Mouse (Mus musculus) liver, embryonic 15.5 days (tissue): Measurements from ENCODE around the gene Cpeb2. TPM values are rescaled to one million over a fixed set of nuclear protein-coding genes. Genes with fewer than 3 reads are reported as not detected.

Experiments used
- ATAC-seq: fragments of 200-750 bp; cut with Nextera tagmentation; 2 replicates; pipeline ENCODE4 v1.8.0; 2017; ENCODE audit warnings: moderate number of reproducible peaks, mild to moderate bottlenecking, moderate library complexity; ENCODE audit not compliant: insufficient read depth
- H3K27ac ChIP-seq: fragments of 300-500 bp; sonication (generic); replicated peaks from 2 replicates; pipeline ENCODE4 v1.5.1; 2015; ENCODE audit warnings: mild to moderate bottlenecking, inconsistent platforms
- H3K27me3 ChIP-seq: fragments of 300-500 bp; sonication (generic); 2 replicates; pipeline ENCODE4 v1.6.1; 2015; ENCODE audit warnings: mild to moderate bottlenecking, inconsistent platforms
- H3K36me3 ChIP-seq: fragments of 300-500 bp; sonication (generic); replicated peaks from 2 replicates; pipeline ENCODE4 v1.6.1; 2015; ENCODE audit warnings: moderate library complexity, mild to moderate bottlenecking, inconsistent platforms
- H3K4me1 ChIP-seq: fragments of 300-500 bp; sonication (generic); replicated peaks from 2 replicates; pipeline ENCODE4 v1.6.1; 2015; ENCODE audit warnings: inconsistent platforms
- H3K4me2 ChIP-seq: fragments of 300-500 bp; sonication (generic); 2 replicates; pipeline ENCODE4 v1.6.1; 2015; ENCODE audit warnings: moderate library complexity, mild to moderate bottlenecking, inconsistent platforms
- H3K4me3 ChIP-seq: fragments of 300-500 bp; sonication (generic); replicated peaks from 2 replicates; pipeline ENCODE4 v1.5.1; 2015; ENCODE audit warnings: mild to moderate bottlenecking, inconsistent platforms
- H3K9ac ChIP-seq: fragments of 300-500 bp; sonication (generic); 2 replicates; pipeline ENCODE4 v1.6.1; 2015; ENCODE audit warnings: moderate library complexity, mild to moderate bottlenecking, inconsistent platforms
- H3K9me3 ChIP-seq: fragments of 300-500 bp; sonication (generic); replicated peaks from 2 replicates; pipeline ENCODE4 v1.6.1; 2016; ENCODE audit warnings: inconsistent platforms
- WGBS: fragments of 180-500 bp; shearing (Covaris S2); methylation state at CpG from one replicate; pipeline ENCODE4 v1.1.7; 2015; ENCODE audit warnings: mixed read lengths; ENCODE audit not compliant: insufficient replicate concordance; 5-methylcytosine and 5-hydroxymethylcytosine counted together
- polyA plus RNA-seq: library from polyadenylated mRNA; unstranded; fragments of >200 nt; fragmentation: Nextera tagmentation; extraction: Ambion mirVana; gene quantifications from 2 replicates; pipeline ENCODE4 v1.2.1, GENCODE M21; 2015

Gene Cpeb2
- polyA plus RNA-seq, 1 experiment from 2014 or later, result 1.0 TPM

DNA sequence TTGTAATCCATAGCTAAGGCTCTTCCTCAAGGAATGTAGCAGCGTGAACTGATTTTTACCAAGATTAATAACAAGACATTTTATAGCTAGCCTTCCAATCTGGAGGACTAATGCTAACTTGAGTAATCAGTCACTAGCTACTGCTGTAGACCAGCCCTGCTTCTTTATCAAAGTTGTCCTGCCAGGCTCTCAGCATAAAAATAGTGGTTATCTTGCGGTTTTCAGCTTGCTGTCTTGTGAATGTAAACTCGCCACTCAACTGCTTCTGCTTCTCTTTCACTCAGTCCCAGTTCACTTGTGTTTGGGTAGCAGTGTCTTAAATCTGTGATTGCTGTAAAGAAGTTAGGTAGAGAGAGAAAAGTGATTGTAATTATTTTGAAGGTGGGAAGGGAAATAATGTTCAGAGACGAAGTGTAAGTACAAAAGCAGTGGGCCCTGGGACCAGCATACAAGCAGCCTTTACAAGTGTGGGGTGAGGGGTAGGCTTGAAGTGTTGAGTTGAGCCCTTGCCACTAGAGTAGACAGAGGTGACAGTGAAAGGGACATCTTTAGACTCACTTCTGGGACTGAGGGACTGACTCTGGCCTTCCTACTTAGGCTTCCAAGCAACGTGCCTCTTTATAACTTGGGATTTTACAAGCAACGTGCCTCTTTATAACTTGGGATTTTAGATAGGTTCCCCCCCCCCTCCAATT, 6.3 kb downstream of the Cpeb2 start:
- peaks cover 23% of the 10 kb centered on the region for H3K27me3 ChIP-seq
- H3K36me3 ChIP-seq, result no peaks in the 10 kb centered on the region
- no peak overlapping the region for H3K4me2 ChIP-seq
- peaks cover 7% of the 10 kb centered on the region; the same call in 1 of the 2 replicates for H3K4me1 ChIP-seq
- WGBS, result 46% methylated on average over 6 of the region's 6 CpGs
- no peak overlapping the region for H3K27ac ChIP-seq
- no peak overlapping the region for H3K9ac ChIP-seq
- no peaks in the 10 kb centered on the region for H3K9me3 ChIP-seq
- H3K4me3 ChIP-seq, result no peak overlapping the region
- ATAC-seq, result no peak

DNA sequence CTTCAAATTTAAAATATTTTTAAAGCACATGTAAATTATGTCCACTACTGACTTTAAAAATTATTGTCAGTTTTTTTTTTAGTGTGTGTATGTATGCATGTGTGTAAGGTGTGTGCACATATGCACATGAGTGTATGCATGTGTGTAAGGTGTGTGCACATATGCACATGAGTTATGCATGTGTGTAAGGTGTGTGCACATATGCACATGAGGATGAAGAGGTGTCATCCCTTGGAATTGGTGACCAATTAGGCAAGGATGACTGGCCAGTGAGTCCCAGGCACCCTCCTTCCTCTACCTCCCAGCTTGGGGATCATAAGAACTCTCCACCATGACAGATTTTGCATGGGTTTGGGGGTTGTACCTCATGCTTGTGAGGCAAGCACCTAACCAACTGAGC, 7.8 kb downstream of the Cpeb2 start:
- Histone ChIP-seq H3K4me3 (no peak overlapping the region), H3K27me3 (peaks cover 9% of the 10 kb centered on the region), H3K36me3 (peaks cover under 1% of the 10 kb centered on the region; the same call in 1 of the 2 replicates), H3K4me1 (no peaks in the 10 kb centered on the region), H3K27ac (no peak overlapping the region), H3K9ac (no peak overlapping the region), H3K9me3 (no peaks in the 10 kb centered on the region), H3K4me2 (no peak overlapping the region)
- no peak for ATAC-seq

DNA sequence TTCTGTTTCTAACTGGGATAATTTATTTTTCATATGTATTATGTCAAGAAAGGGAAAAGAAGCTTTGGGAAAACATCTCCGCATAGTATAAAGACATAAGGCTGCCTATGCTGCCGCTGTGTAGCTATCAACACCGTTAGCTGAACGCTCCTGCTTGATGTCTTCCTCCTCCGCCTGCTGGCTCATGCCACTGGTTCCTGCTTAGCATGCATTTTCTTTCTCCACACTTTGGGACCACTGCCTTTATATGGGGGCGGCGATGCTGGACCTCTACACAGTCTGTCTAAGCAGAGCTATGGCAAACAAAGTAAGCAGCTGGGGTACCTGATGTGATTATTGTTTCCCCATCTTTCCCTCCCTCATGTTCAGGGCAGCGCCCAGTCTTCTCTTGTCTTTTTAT, 13.3 kb downstream of the Cpeb2 start:
- H3K36me3 ChIP-seq, result peaks cover 8% of the 10 kb centered on the region; the same call in 1 of the 2 replicates
- no peak overlapping the region for H3K27ac ChIP-seq
- no peak overlapping the region for H3K9ac ChIP-seq
- no peaks in the 10 kb centered on the region for H3K9me3 ChIP-seq
- H3K4me1 ChIP-seq, result no peaks in the 10 kb centered on the region
- H3K4me2 ChIP-seq, result no peak overlapping the region
- no peaks in the 10 kb centered on the region for H3K27me3 ChIP-seq
- H3K4me3 ChIP-seq, result no peak overlapping the region
- ATAC-seq, result no peak
- 79% methylated on average over 8 of the region's 8 CpGs for WGBS

DNA sequence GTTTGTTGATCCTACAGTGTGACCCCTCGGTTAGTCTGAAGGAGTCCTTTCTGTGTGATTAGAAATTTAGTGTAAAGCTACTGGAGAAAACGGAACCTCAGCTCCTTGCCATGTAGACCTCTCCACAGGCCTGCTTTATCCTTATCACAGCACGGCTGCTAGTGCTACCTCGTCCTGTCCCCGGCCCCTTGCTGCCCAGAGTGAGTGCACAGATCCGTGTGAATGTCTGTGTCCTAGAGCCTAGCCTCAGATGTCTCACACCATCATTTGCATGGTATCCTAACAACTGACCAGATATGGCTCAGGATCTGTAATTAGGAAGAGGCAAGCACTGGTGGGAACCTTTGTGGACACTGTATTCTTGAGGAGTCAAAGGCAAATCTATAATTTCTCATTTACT, 14.0 kb downstream of the Cpeb2 start:
- Histone ChIP-seq H3K36me3 (peaks cover 8% of the 10 kb centered on the region; the same call in 1 of the 2 replicates), H3K9me3 (no peaks in the 10 kb centered on the region), H3K27me3 (no peaks in the 10 kb centered on the region), H3K9ac (no peak overlapping the region), H3K27ac (no peak overlapping the region), H3K4me2 (no peak overlapping the region), H3K4me3 (no peak overlapping the region), H3K4me1 (no peaks in the 10 kb centered on the region)
- ATAC-seq, result no peak
- 55% methylated on average over 6 of the region's 6 CpGs for WGBS

DNA sequence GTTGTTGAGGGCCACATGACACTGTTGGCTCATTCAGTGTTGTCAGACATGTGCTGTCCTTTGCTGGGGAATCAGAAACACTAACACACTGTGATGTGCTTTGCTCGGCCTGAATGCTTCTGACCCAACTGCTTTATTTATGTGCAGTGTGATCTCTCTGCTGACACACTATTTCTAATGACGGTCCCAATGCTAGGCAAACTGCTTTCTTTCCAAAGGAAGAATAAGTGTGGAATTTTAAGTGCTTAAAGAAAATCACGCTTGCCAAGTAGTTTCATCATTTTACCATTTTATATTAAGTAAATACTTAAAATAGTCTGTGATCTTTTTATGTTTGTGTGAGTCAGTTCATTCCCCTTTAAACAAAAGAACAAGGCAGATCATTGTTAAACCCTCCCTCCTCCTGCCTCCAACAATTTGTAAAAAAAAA, 15.0 kb downstream of the Cpeb2 start:
- 63% methylated on average over 3 of the region's 3 CpGs for WGBS
- Histone ChIP-seq H3K27me3 (no peaks in the 10 kb centered on the region), H3K36me3 (peaks cover 8% of the 10 kb centered on the region; the same call in 1 of the 2 replicates), H3K9me3 (no peaks in the 10 kb centered on the region), H3K4me3 (no peak overlapping the region), H3K27ac (no peak overlapping the region), H3K4me2 (no peak overlapping the region), H3K9ac (no peak overlapping the region), H3K4me1 (no peaks in the 10 kb centered on the region)
- ATAC-seq, result no peak

DNA sequence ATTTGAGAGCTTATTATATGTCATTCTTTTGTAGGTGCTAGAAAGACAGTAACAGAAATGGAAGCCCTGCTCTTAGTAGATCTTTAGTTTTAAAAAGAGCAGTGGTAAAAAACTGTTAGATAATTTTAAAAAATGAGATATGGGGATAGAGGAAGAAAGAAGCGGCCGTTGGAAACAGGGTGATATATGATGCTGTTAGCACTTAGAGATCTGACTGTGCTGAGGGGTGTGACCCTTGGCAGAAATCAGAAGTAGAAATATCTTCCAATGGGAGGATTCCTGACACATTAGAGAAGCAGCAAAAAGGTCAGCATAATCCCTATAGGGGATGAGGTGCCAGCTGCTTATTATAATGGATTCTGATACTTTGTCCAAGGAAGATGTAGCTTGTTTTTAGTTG, 24.5 kb downstream of the Cpeb2 start:
- Histone ChIP-seq H3K9me3 (no peaks in the 10 kb centered on the region), H3K4me2 (no peak overlapping the region)

DNA sequence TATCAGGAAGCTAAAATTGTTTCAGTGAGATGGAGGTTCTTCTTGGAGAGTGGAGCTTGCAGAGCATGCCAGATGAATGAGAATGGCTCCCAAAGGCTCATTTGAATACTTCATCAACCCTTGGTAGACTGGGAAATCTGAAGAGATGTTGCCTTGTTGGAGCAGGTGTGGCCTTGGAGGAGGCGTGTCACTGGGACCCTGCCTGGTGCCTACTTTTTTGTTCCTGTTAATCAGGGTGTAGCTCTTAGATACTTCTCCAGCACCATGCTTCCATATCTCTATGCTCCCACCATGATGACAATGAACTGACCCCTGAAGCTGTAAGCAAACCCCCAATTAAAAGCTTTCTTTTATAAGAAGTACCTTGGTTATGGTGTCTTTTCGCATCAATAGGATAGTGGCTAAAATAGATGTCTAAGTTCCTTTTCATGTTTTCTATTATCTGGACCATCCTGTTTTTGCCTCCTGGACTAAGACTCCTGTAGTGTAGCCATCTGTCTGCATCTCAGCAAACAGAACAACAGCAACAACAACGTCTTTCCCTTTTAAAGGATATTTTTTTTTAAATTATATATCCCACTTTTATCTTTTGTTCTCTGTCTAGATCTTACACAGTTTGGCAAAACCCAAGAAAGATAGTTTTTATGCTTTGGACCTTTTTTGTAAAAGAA, 25.6 kb downstream of the Cpeb2 start:
- Histone ChIP-seq H3K9ac (no peak overlapping the region), H3K27me3 (no peaks in the 10 kb centered on the region), H3K9me3 (no peaks in the 10 kb centered on the region), H3K4me3 (no peak overlapping the region), H3K4me1 (no peaks in the 10 kb centered on the region), H3K27ac (no peak overlapping the region), H3K4me2 (no peak overlapping the region), H3K36me3 (no peaks in the 10 kb centered on the region)
- whole genome bisulfite sequencing, result 56% methylated on average over 3 of the region's 3 CpGs
- no peak for ATAC-seq

More for the DNA sequence above, 24.5 kb downstream of the Cpeb2 start:
- 59% methylated on average over 2 of the region's 2 CpGs for WGBS
- Histone ChIP-seq H3K27ac (no peak overlapping the region), H3K9ac (no peak overlapping the region), H3K4me3 (no peak overlapping the region), H3K36me3 (no peaks in the 10 kb centered on the region), H3K27me3 (no peaks in the 10 kb centered on the region), H3K4me1 (no peaks in the 10 kb centered on the region)
- ATAC-seq, result no peak

DNA sequence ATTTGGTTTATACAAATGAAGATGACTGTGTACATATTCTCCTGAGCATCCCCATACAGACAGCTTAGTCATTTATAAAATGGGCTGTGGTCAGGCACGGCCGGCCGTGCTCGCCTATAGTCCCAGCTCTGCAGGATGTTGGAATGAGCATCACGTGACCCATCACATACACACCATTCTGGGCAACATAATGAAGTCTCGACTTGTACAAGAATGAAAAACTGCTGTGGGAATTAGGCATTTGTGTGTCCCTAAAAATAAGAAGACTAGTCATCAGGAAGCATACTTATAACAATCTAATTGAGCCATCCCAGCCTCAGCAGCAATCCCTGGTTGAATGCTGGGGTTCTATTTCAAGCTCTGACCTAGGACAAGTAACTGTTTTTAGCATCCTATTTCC, 28.8 kb downstream of the Cpeb2 start:
- H3K9ac ChIP-seq, result no peak overlapping the region
- no peaks in the 10 kb centered on the region for H3K9me3 ChIP-seq
- H3K4me3 ChIP-seq, result no peak overlapping the region
- H3K4me2 ChIP-seq, result no peak overlapping the region
- no peaks in the 10 kb centered on the region for H3K36me3 ChIP-seq
- H3K4me1 ChIP-seq, result no peaks in the 10 kb centered on the region
- ATAC-seq, result no peak
- H3K27me3 ChIP-seq, result no peaks in the 10 kb centered on the region
- WGBS, result 74% methylated on average over 6 of the region's 6 CpGs
- no peak overlapping the region for H3K27ac ChIP-seq

DNA sequence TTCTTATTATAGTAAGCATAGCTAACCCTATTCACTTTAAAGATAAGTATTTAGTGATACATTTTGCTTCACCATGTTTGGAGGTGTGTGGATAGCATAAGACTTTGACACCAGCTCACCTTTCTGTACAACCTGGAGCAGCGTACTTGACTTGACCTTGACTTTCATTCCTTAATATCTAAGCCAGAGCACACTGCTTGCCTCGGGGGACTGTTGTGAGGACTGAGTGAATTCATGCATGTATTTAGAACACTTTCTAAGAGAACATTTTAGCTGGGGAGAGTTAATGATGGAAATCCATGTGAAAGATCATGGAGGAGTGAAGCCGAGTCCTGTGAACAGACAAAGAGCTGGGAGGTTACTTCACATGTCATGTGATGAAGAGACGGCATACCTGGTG, 31.0 kb downstream of the Cpeb2 start:
- no peaks in the 10 kb centered on the region for H3K4me1 ChIP-seq
- no peak for ATAC-seq
- no peaks in the 10 kb centered on the region for H3K27me3 ChIP-seq
- no peak overlapping the region for H3K4me2 ChIP-seq
- no peak overlapping the region for H3K27ac ChIP-seq
- WGBS, result 63% methylated on average over 4 of the region's 4 CpGs
- H3K9ac ChIP-seq, result no peak overlapping the region
- no peak overlapping the region for H3K4me3 ChIP-seq
- no peaks in the 10 kb centered on the region for H3K9me3 ChIP-seq
- no peaks in the 10 kb centered on the region for H3K36me3 ChIP-seq

DNA sequence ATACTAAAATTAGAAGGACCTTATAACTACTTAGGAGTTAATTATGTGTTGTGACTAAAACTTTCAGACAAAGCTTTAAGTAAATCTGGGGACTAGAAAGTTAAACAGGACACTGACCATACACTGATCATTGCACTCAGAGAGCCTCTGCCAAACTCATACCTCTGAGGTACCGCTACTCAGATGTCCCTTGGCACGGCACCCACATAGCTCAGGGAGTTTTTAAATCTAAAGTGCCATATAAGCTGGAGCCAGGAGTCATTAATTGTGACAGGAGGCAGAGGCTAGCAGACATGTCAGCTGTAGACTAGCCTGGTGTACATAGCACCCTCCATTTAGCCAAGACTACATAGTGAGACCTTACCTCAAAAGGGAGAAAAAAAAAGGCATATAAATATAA, 31.7 kb downstream of the Cpeb2 start:
- no peaks in the 10 kb centered on the region for H3K4me1 ChIP-seq
- H3K9ac ChIP-seq, result no peak overlapping the region
- no peak overlapping the region for H3K27ac ChIP-seq
- ATAC-seq, result no peak
- no peaks in the 10 kb centered on the region for H3K36me3 ChIP-seq
- WGBS, result 76% methylated on average over 2 of the region's 2 CpGs
- H3K9me3 ChIP-seq, result no peaks in the 10 kb centered on the region
- no peak overlapping the region for H3K4me2 ChIP-seq
- no peaks in the 10 kb centered on the region for H3K27me3 ChIP-seq
- no peak overlapping the region for H3K4me3 ChIP-seq

DNA sequence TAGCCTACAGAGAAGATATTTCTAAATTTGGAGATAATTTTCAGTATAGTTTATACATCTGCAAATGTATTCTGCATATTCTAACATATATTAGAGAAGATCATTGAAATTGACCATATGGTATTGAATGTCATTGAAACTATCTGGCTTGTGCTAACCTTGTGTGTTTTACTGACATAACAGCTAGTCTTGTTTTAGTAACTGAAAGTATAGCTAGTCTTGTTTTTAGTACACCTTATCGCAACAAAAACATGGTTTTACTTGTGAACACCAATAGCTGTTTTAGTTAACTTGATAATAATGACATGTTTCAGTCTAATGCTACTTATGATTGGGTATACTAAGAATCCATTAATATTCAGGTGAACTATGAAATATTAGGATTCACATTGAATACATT, 45.0 kb downstream of the Cpeb2 start:
- Histone ChIP-seq H3K4me2 (no peak overlapping the region), H3K4me3 (no peak overlapping the region), H3K4me1 (no peaks in the 10 kb centered on the region), H3K9me3 (no peaks in the 10 kb centered on the region), H3K27me3 (no peaks in the 10 kb centered on the region), H3K36me3 (no peaks in the 10 kb centered on the region), H3K9ac (no peak overlapping the region), H3K27ac (no peak overlapping the region)
- 84% methylated on average over 1 of the region's 1 CpGs for WGBS
- ATAC-seq, result no peak
